Mouse (Mus musculus): ENCODE measurements at regions not wholly inside any gene's neighbourhood (a gene's known extent, or its start where the extent isn't known, plus 50 kb on each side); places are given as distances from the start of the nearest gene placed in this dataset.

DNA sequence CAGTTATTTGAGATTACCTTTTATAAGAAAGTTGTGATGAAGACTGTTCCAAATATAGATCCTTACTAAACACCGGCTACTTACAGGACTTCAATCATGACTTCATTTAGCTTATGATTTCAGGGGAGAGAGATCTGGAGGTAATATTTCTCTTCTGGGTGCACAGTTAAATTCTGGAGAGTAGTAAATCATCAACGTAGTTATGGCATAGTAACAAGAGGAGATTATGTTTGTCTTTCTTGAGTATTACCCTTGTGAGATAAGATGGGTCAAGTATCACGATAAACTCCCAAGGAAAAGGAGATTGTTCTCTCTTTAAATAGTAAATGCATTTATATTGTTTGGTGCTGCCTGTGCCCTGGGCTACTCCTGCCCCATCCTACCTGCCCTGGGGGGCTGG lies 734.5 kb upstream of the Adgrl2 start:
- no peak for TF ChIP-seq CTCF (IDR thresholded peaks at IDR 0.05)
- no peak for TF ChIP-seq EP300 (IDR thresholded peaks at IDR 0.05)

Data from lung, postnatal 0 days (tissue).